Mouse (Mus musculus) spleen, adult 2 months (tissue): Measurements from ENCODE around the gene Lbhd2. TPM values are rescaled to one million over a fixed set of nuclear protein-coding genes. Genes with fewer than 3 reads are reported as not detected.

Source experiments
- DNase-seq, 2 experiments: peaks; one replicate each; pipeline versions ENCODE4 v3.0.0 to v3.0.0-alpha.2; 2012 to 2021; ENCODE audit warnings: low spot score in 2 of 2, low read depth in 1 of 2
- H3K27ac ChIP-seq: fragments of 200-500 bp; 2 replicates; pipeline ENCODE4 v1.5.1; 2012; ENCODE audit warnings: low read length, inconsistent platforms; ENCODE audit not compliant: insufficient read depth
- H3K27me3 ChIP-seq: fragments of 200-500 bp; 2 replicates; pipeline ENCODE4 v1.6.1; 2012; ENCODE audit warnings: mild to moderate bottlenecking, moderate library complexity, low read length, inconsistent platforms; ENCODE audit not compliant: control insufficient read depth, insufficient read depth
- H3K36me3 ChIP-seq: fragments of 200-500 bp; 2 replicates; pipeline ENCODE4 v1.6.1; 2012; ENCODE audit warnings: mild to moderate bottlenecking, low read length, inconsistent platforms; ENCODE audit not compliant: control insufficient read depth, insufficient read depth
- H3K4me1 ChIP-seq: fragments of 200-500 bp; 2 replicates; pipeline ENCODE4 v1.6.1; 2011; ENCODE audit warnings: inconsistent platforms; ENCODE audit not compliant: control insufficient read depth, insufficient read depth, insufficient read length
- H3K4me3 ChIP-seq: fragments of 200-500 bp; 2 replicates; pipeline ENCODE4 v1.5.1; 2011; ENCODE audit warnings: mild to moderate bottlenecking, inconsistent platforms; ENCODE audit not compliant: insufficient read depth, insufficient read length; ENCODE audit errors: extremely low read depth
- CTCF ChIP-seq: fragments of 200-500 bp; IDR thresholded peaks from 2 replicates; pipeline ENCODE4 v1.5.1; 2011; ENCODE audit warnings: mild to moderate bottlenecking, inconsistent platforms; ENCODE audit not compliant: insufficient read depth, insufficient read length, insufficient replicate concordance; ENCODE audit errors: extremely low read depth
- POLR2A ChIP-seq: fragments of 200-500 bp; IDR thresholded peaks from 2 replicates; pipeline ENCODE4 v1.6.1; 2011; ENCODE audit warnings: low read depth, low read length, inconsistent platforms
- WGBS: fragments of 180-500 bp; shearing (Covaris S2); methylation state at CpG from one replicate; pipeline ENCODE4 v1.1.7; 2018; 5-methylcytosine and 5-hydroxymethylcytosine counted together
- polyA plus RNA-seq: library from polyadenylated mRNA; depleted of rRNA; stranded (reverse); fragments of >200 nt; gene quantifications from 2 replicates; pipeline ENCODE4 v1.2.3, GENCODE M21; 2012

Lbhd2 gene
- polyA plus RNA-seq, 1 experiment, result 2.0 TPM

GRCm38 (mm10) chr12:111447898-111448760 is 41.5 kb downstream of the Lbhd2 start:
- DNase-seq, result no peak
- WGBS, result 89% methylated on average over 22 of the region's 22 CpGs
- Histone ChIP-seq H3K4me3 (no peak overlapping the region), H3K27ac (no peak overlapping the region), H3K4me1 (no peaks in the 10 kb centered on the region), H3K27me3 (peaks cover 1% of the 10 kb centered on the region; the same call in 1 of the 2 replicates), H3K36me3 (no peaks in the 10 kb centered on the region)
- TF ChIP-seq POLR2A (no peak), CTCF (no peak)

DNA sequence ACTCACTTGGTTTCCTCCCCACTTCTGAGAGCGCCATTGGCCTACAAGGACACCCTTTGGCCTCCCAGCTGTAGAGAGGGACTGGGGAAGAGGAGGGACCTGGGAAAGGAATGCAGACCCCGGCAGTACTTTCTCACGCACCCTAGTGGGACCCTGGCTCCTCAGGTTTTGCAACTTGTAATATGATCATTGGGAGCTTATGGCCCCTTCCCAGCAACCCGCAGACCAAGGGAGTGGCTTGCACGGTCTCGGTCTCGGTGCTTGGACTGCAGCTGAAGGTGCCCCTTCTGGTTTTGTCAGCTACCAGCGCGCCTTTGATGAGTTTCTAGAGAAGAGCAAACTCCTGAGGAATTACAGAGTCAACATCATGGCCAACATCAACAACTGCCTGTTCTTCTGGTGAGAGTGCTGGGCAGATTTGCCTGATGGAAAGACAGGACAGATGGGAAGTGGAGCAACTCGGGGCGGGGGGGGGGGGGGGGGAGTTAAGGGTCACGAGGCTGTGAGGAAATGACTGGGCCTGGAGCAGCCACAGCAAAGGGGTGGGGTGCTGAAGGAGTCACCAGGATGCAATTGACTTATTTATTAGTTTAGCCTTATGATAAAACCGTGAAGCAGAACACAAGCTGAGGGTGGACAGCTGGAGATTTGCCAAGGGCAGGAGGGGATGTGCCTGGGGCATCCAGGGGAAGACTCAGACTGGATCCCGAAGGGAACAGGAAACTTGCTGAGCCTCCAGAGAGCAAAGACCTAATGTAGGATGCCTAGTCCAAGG is 42.5 kb downstream of the Lbhd2 start:
- Histone ChIP-seq H3K27me3 (no peaks in the 10 kb centered on the region; the same call in 1 of the 2 replicates), H3K4me1 (no peaks in the 10 kb centered on the region), H3K27ac (no peak overlapping the region), H3K36me3 (no peaks in the 10 kb centered on the region), H3K4me3 (no peak overlapping the region)
- DNase-seq, result no peak
- WGBS, result 71% methylated on average over 13 of the region's 14 CpGs
- TF ChIP-seq POLR2A (no peak), CTCF (no peak)

GRCm38 (mm10) chr12:111450359-111450758 is 43.8 kb downstream of the Lbhd2 start:
- no peak for TF ChIP-seq CTCF
- no peak for TF ChIP-seq POLR2A
- WGBS, result 70% methylated on average over 6 of the region's 6 CpGs
- H3K27ac ChIP-seq, result no peak overlapping the region
- H3K4me3 ChIP-seq, result no peak overlapping the region
- no peaks in the 10 kb centered on the region; the same call in 1 of the 2 replicates for H3K27me3 ChIP-seq
- no peaks in the 10 kb centered on the region for H3K4me1 ChIP-seq
- no peak for DNase-seq
- no peaks in the 10 kb centered on the region for H3K36me3 ChIP-seq

DNA sequence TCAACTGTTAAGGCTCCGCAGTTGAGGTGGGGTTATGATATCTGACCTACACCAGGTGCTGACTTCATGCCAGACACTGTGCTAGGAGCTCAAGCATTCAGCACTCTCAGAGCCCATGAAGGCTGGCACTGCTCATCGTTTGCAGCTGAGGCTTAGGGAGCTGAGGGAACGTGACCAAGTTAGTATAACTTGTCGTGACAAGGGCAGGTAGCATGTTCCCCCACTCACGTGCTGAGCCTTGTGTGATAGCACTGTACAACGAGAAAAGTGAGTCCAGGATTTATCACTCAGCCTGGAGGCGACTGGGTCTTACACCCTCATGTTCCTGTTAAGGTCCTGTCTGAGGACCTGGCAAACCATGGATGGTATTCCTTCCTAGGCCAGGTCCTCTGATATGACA is 45.0 kb downstream of the Lbhd2 start:
- Histone ChIP-seq H3K4me1 (no peaks in the 10 kb centered on the region), H3K4me3 (no peak overlapping the region), H3K27me3 (no peaks in the 10 kb centered on the region), H3K27ac (no peak overlapping the region), H3K36me3 (no peaks in the 10 kb centered on the region)
- TF ChIP-seq CTCF (no peak), POLR2A (no peak)
- 91% methylated on average over 7 of the region's 7 CpGs for WGBS
- no peak for DNase-seq

- WGBS, result 26% methylated on average over 4 of the region's 4 CpGs
- TF ChIP-seq POLR2A (no peak), CTCF (no peak)
These were observed 47.4 kb downstream of the Lbhd2 start for GRCm38 (mm10) chr12:111454021-111454420.

DNA sequence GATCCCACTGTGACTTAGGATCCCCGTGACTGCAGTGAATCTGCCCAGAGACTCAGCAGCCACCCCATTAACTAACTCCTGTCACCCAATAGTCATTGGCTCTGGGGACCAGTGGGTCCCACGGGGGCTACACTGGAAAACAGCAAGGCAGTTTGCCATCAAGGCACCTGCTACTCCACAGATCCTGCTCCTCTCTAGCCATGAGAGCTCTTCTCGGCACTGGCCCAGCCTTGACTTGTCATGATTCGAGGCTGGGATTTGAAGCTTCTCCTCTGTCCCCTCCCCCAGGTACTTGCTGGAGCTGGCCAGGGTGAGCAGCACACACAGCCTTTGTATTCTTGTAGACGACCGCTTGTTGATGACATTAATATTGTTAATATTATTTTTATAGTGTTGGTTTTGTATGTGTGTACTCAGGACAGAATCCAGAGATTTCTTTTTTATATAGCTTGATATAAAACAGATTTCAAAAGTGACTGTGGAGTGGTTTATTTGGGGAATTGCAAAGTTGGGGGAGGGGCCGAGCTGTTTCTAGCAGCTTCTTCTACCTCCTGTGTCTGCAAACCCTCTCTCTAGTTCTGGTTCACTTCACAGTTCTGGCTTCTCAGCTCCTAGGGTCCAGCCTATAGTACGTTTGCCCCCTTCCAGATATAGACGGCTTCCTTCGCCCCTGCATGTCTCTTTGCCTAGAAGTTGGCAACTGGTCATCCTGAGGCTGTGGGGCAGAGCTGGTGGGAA is 48.1 kb downstream of the Lbhd2 start:
- H3K4me1 ChIP-seq, result no peaks in the 10 kb centered on the region
- no peak for DNase-seq
- no peak overlapping the region for H3K27ac ChIP-seq
- WGBS, result 58% methylated on average over 10 of the region's 10 CpGs
- no peaks in the 10 kb centered on the region for H3K36me3 ChIP-seq
- no peak overlapping the region for H3K4me3 ChIP-seq
- no peaks in the 10 kb centered on the region for H3K27me3 ChIP-seq
- TF ChIP-seq POLR2A (no peak), CTCF (no peak)

More at GRCm38 (mm10) chr12:111454021-111454420, 47.4 kb downstream of the Lbhd2 start:
- Histone ChIP-seq H3K27ac (no peak overlapping the region), H3K36me3 (no peaks in the 10 kb centered on the region), H3K4me3 (no peak overlapping the region), H3K4me1 (no peaks in the 10 kb centered on the region), H3K27me3 (no peaks in the 10 kb centered on the region)
- no peak for DNase-seq
